Mouse (Mus musculus): ENCODE results near the gene Coq8a. TPM values are rescaled to one million over a fixed set of nuclear protein-coding genes. Genes with fewer than 3 reads are reported as not detected.

Gene Coq8a
- 2.4 and 2.7 TPM in 2 replicates for polyA plus RNA-seq (2016; fragmentation: Nextera tagmentation; extraction: Ambion mirVana)

DNA sequence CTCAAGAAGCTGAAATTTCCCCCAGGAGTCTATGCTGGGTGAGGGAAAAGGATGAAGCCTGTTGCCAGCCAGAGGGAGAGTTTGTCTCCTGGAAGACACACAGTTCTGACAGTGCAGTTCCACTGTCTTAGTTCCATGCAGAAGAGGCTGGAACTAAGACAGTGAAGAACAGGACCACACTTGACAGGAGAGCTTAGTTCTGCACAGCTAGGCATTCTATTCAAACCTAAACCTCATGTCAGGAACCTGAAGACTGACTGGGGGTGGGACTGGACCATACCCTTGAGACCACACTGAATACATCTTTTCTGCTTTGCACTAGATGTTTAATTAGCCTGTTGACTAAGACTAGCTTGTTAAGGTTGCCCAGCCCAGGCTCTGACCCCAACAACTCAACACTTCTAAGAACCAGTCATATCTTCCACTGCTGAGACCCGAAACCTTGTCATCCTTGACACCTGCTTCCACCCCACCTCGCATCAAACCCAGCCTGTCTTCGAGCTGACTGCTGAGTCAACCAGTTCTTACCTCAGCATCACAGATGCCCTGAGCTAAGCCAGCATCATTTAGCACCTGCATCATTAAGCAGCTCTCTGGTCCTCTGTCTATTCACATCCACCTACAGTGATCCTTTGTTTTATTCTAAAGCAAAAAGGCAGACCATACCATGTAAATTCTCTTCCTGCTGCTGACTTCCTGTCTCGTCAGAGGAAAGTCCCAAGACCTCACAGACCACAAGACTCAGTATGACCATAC lies at the start of gene Coq8a:
TSS of gene Coq8a (minus strand) at position 644 of the 756 bp plus-strand sequence.
- Histone ChIP-seq H3K27ac (no peak within 1 kb of the TSS), H3K9me3 (replicated peaks) (no peaks in the 10 kb centered on the region), H3K4me3 (no peak within 1 kb of the TSS), H3K36me3 (no peaks in the 10 kb centered on the region), H3K9ac (no peak within 1 kb of the TSS), H3K27me3 (peaks cover 5% of the 10 kb centered on the region), H3K4me1 (peaks cover 14% of the 10 kb centered on the region), H3K4me2 (replicated peaks) (no peak within 1 kb of the TSS)
- ATAC-seq (ENCODE audit: low FRiP score): no peak
- WGBS: 71% methylated on average over 4 of the region's 4 CpGs

DNA sequence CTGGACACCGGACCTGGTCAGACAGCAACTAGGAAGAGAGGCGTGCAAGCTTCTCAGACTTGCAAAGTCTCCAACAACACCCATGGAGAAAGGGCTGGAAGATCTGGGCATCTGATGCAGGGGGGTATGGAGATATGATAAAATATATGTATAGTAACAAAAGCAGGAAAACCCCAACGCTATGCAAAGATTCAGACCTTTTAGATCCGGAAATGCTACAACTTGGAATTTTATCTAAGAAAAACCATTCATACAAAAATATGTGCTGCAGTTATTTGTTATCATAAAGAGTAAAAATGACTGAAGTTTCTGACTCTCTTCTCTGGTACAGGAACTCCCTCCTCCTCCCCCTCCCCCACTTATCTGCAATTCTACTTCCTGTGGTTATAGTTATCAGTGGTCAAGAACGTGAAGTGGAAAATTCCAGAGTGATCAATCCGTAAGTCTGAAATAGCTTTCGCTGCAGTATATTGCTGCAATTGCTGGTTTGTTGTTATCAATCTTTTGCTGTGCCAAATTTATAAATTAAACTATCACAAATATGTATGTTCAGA lies 49.3 kb upstream of the Coq8a start:
- Histone ChIP-seq H3K4me2 (replicated peaks) (no peak overlapping the region), H3K27me3 (no peaks in the 10 kb centered on the region), H3K9me3 (replicated peaks) (0 out of 2 replicates have a peak, but pooled peaks cover under 1% of the 10 kb centered on the region), H3K36me3 (no peaks in the 10 kb centered on the region), H3K4me3 (no peak overlapping the region), H3K27ac (no peak overlapping the region), H3K4me1 (peaks cover 7% of the 10 kb centered on the region), H3K9ac (no peak overlapping the region)
- ATAC-seq (ENCODE audit: low FRiP score): no peak
- 92% methylated on average over 7 of the region's 7 CpGs for WGBS

DNA sequence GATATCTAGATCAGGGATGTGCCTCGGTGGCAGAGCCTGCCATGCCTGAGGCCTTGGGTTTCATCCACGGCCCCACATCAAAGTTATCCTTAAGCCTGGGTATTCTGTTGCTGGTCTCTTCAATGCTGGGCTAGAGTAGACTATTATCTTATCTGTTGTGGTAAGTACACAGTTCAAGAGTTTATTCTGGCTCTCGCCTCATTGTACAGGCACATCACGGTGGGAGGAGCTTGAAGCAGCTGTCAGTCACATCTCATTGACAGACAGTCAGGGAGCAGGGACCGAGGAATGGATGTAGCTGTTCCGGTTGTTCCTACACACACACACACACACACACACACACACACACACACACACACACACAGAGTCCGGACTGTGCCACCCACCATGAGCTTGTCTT lies 48.5 kb upstream of the Coq8a start:
- no peak overlapping the region for H3K4me2 ChIP-seq (replicated peaks)
- ATAC-seq (ENCODE audit: low FRiP score): no peak
- H3K9ac ChIP-seq: no peak overlapping the region
- no peak overlapping the region for H3K4me3 ChIP-seq
- H3K27ac ChIP-seq: no peak overlapping the region
- no peaks in the 10 kb centered on the region for H3K36me3 ChIP-seq
- H3K4me1 ChIP-seq: peaks cover 7% of the 10 kb centered on the region
- no peaks in the 10 kb centered on the region for H3K27me3 ChIP-seq
- 0 out of 2 replicates have a peak, but pooled peaks cover 3% of the 10 kb centered on the region for H3K9me3 ChIP-seq (replicated peaks)
- WGBS: 87% methylated on average over 6 of the region's 7 CpGs

DNA sequence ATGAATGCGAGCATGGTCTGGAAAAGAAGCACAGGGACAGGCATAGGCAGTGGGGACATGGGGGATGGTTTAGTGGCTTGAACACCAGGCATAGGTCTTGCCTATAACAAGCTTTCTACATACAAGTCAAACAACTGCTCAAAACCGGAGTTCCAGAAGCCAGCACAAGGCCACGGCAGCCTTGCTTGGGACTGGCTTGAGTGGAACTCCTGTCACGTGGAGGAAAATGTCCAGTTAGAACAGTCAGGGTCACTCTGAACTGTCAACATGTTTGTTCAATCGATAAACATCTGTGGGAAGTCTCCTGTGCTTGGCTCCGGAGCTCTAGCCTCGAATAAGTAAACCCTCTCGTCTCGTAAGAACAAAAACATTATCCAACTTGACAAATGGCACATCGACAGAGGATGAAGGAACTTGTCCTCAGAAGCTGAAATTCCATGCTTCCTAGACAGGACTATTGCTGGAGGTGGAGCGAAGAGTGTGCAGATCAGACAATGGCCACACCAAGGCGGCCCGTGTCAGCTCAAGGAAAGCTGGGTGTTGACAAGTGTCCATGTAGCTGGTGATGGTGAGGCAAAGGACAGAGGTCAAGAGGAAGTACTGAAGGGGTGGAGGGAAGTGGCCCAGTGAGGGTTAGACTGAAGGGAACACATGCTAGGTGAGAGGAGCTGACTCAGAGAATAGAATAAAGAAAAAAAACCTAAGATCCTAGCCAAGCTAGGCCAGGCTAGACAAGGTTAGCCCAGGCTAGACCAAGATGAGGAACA lies 46.5 kb upstream of the Coq8a start:
- Histone ChIP-seq H3K27ac (no peak overlapping the region), H3K27me3 (no peaks in the 10 kb centered on the region), H3K4me1 (peaks cover 7% of the 10 kb centered on the region), H3K9ac (no peak overlapping the region), H3K4me3 (no peak overlapping the region), H3K4me2 (replicated peaks) (no peak overlapping the region), H3K36me3 (no peaks in the 10 kb centered on the region), H3K9me3 (replicated peaks) (0 out of 2 replicates have a peak, but pooled peaks cover 3% of the 10 kb centered on the region)
- ATAC-seq (ENCODE audit: low FRiP score): no peak
- 84% methylated on average over 13 of the region's 13 CpGs for WGBS

DNA sequence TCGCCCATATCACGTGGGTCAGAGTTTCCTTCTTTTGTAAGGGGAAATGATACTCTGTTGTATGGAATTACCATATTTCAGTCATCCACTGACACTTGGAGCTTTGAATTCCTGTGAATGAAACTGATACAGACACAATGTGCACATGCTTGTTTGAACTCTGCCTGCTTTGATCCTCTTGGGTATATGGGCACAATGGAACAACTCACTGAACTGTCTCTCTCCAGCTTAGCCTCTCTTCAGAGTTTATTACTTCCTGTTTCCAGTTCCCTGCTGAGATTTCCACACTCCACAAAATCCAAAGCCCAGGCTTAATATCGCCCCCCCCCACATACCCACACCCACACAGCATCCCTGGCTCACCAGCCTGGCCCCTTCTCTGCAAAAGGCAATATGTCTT lies 32.3 kb upstream of the Coq8a start:
- ATAC-seq (ENCODE audit: low FRiP score): no peak
- no peaks in the 10 kb centered on the region; the same call in 1 of the 2 replicates for H3K4me1 ChIP-seq
- no peak overlapping the region for H3K27ac ChIP-seq
- H3K9ac ChIP-seq: no peak overlapping the region
- H3K9me3 ChIP-seq (replicated peaks): peaks cover 5% of the 10 kb centered on the region; the same call in 1 of the 2 replicates
- H3K36me3 ChIP-seq: no peaks in the 10 kb centered on the region
- H3K4me2 ChIP-seq (replicated peaks): no peak overlapping the region
- 72% methylated on average over 3 of the region's 3 CpGs for WGBS
- no peaks in the 10 kb centered on the region for H3K27me3 ChIP-seq
- no peak overlapping the region for H3K4me3 ChIP-seq

DNA sequence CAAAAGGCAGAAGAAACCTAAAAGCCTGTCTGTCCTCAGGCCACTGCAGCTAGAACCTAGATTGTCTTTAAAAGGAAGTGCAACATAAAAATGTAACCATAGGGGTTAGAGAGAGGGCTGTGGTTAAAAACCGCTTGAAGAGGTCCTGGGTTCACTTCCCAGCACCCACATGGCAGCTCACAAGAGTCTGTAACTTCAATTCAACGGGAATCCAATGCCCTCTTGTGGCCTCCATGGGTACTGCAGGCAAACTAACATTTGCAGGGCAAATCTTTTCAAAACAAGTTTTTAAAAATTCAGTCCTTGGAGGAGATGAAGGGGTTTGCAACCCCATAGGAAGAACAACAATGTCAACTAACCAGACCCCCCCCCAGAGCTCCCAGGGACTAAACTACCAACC lies 31.2 kb upstream of the Coq8a start:
- Histone ChIP-seq H3K27me3 (no peaks in the 10 kb centered on the region), H3K9me3 (replicated peaks) (peaks cover 5% of the 10 kb centered on the region; the same call in 1 of the 2 replicates), H3K36me3 (no peaks in the 10 kb centered on the region), H3K9ac (no peak overlapping the region), H3K4me3 (no peak overlapping the region), H3K4me1 (peaks cover 3% of the 10 kb centered on the region; the same call in 1 of the 2 replicates), H3K27ac (no peak overlapping the region), H3K4me2 (replicated peaks) (no peak overlapping the region)
- WGBS: 31% methylated on average over 2 of the region's 2 CpGs
- ATAC-seq (ENCODE audit: low FRiP score): no peak

DNA sequence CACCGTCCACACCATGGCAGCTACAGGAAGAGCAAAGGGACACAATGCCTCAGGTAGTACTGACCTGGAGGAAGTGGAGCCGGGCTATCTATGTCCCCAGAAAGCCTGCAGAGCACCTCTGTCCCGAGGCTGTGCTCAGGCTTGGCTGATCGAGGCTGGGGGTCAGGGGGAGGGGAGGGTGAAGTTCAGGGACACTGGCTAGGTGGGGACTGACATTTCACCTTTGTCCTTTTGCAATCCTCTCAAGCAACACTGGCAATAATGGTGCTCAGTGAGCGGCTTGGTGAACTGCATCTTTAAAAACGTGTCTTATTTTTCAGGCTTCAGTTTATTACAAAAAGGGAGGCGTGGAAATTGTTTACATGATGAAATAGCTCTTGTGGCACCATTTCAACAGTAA lies 30.5 kb upstream of the Coq8a start:
- Histone ChIP-seq H3K4me2 (replicated peaks) (no peak overlapping the region), H3K9ac (no peak overlapping the region), H3K4me3 (no peak overlapping the region), H3K9me3 (replicated peaks) (peaks cover 5% of the 10 kb centered on the region; the same call in 1 of the 2 replicates), H3K4me1 (peaks cover 6% of the 10 kb centered on the region), H3K27ac (no peak overlapping the region), H3K27me3 (no peaks in the 10 kb centered on the region), H3K36me3 (no peaks in the 10 kb centered on the region)
- 88% methylated on average over 7 of the region's 7 CpGs for WGBS
- ATAC-seq (ENCODE audit: low FRiP score): no peak

DNA sequence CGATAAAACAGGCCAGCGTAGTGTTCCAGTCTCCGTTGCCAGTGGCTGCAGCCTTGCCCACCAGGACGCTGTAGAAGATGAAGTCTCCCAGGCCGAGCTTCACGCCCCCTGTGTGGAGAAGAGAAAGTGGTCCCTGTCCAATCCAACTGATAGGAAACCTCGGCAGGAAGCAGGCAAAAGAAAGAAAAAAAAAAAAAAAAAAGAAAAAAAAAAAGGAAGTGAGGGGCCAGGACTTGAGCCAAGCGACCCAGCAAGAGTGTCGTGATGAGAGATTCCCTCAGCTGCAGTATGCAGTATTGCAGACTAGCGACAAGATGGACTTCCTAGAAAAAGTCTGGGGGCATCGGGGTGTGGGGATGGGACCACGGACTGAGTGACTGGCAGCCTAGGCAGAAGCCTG lies 29.5 kb upstream of the Coq8a start:
- Histone ChIP-seq H3K4me3 (no peak overlapping the region), H3K4me1 (peaks cover 6% of the 10 kb centered on the region), H3K9ac (no peak overlapping the region), H3K27ac (no peak overlapping the region), H3K9me3 (replicated peaks) (peaks cover 5% of the 10 kb centered on the region; the same call in 1 of the 2 replicates), H3K4me2 (replicated peaks) (no peak overlapping the region), H3K27me3 (no peaks in the 10 kb centered on the region), H3K36me3 (no peaks in the 10 kb centered on the region)
- WGBS: 86% methylated on average over 12 of the region's 12 CpGs
- no peak for ATAC-seq (ENCODE audit: low FRiP score)

DNA sequence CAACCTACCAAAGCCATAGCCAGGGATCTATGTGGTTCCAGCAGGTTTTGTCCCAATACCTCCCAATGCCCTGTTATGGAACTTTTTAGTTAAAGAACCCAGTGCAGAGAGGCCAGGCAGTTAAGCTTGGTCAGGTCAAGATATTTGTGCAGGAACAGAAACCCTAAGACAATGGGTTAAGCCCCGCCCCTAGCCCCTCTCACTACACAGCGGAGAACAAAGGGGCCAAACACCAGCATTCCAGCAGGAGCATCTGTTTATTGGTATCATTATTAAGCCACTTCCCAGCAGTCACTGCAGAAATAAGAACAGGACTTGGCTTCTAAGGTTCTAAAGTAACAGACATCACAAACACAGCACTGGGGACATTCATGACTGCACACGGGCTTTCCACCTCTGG lies 27.4 kb upstream of the Coq8a start:
- ATAC-seq (ENCODE audit: low FRiP score): no peak
- Histone ChIP-seq H3K27me3 (no peaks in the 10 kb centered on the region), H3K27ac (no peak overlapping the region), H3K9me3 (replicated peaks) (peaks cover 5% of the 10 kb centered on the region; the same call in 1 of the 2 replicates), H3K36me3 (no peaks in the 10 kb centered on the region), H3K4me1 (peaks cover 6% of the 10 kb centered on the region), H3K4me2 (replicated peaks) (peak overlapping the region; percentile 79; the same call in 1 of the 2 replicates), H3K9ac (no peak overlapping the region), H3K4me3 (no peak overlapping the region)
- 84% methylated on average over 3 of the region's 3 CpGs for WGBS

DNA sequence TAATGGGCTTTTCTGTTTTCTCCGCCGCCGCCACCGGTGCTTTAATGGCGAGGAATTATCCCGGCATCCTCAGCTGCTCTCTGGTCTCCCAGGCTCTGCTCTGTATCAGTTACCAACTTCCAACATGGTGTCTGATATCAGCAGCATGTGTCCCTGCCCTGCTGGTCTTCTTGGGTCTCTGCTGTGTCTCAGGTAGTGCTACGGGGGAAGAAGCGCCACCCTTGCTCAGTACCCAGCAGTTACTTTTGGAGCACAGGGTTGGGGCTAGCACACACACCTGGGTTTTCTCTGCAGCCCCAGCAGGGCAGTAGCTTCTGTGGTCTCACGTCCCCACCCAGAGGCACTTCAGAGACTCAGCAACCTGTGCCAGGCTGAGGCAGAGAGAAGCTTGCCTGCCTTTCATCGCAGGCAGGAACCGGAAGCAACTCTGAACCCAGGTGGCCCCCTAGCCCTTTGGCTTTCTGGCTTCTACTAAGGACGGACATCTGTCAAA lies 26.9 kb upstream of the Coq8a start:
- no peaks in the 10 kb centered on the region for H3K27me3 ChIP-seq
- peak overlapping the region; percentile 79 for H3K4me2 ChIP-seq (replicated peaks)
- ATAC-seq (ENCODE audit: low FRiP score): peak; percentile 53
- peaks cover 5% of the 10 kb centered on the region; the same call in 1 of the 2 replicates for H3K9me3 ChIP-seq (replicated peaks)
- H3K27ac ChIP-seq: peak overlapping the region; percentile 40; the same call in 1 of the 2 replicates
- H3K36me3 ChIP-seq: no peaks in the 10 kb centered on the region
- WGBS: 15% methylated on average over 12 of the region's 12 CpGs
- H3K4me1 ChIP-seq: peaks cover 6% of the 10 kb centered on the region
- H3K4me3 ChIP-seq: peak overlapping the region; percentile 41
- peak overlapping the region; percentile 52 for H3K9ac ChIP-seq

DNA sequence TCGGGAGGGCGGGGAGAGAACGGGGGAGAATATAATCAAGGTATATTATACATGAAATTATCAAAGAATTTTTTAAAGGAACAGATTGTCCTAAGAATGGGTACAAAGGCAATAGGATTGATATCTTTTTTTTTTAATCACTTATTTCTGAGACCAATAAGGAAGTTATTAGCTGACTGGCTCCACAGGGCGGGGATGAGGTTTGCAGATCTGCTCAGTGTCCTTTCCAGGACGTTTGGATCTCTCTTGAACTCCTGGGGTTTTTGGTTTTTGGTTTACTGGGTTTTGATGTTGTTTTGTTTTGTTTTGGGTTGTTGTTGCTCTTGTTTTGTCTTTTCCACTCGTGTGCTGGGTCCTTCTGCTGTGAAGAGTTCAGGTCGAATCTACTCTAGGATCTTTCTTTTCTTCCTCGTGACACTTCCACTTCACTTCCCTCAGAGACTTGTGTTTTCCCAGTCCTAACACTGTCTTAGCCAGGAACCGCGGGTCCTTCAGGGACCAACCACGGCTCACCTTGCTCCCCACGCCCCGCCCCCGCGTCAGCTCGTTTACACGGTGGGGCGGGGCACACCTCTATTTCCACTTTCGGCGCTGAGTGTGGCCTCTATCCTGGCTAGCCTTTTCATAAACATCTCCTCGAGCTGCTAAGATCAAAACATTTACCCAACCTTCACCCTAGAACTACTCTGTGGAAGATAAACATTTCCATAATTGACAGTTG lies 26.3 kb upstream of the Coq8a start:
- Histone ChIP-seq H3K27me3 (no peaks in the 10 kb centered on the region), H3K9ac (peak overlapping the region; percentile 52), H3K4me1 (peaks cover 6% of the 10 kb centered on the region), H3K4me3 (peak overlapping the region; percentile 41), H3K36me3 (no peaks in the 10 kb centered on the region), H3K4me2 (replicated peaks) (peak overlapping the region; percentile 79), H3K27ac (peak overlapping the region; percentile 40; the same call in 1 of the 2 replicates), H3K9me3 (replicated peaks) (peaks cover 4% of the 10 kb centered on the region; the same call in 1 of the 2 replicates)
- WGBS: 16% methylated on average over 21 of the region's 21 CpGs
- ATAC-seq (ENCODE audit: low FRiP score): peak; percentile 79
